Mouse (Mus musculus) limb, embryonic 14.5 days (tissue): ENCODE results near the gene AU021092. TPM values are rescaled to one million over a fixed set of nuclear protein-coding genes. Genes with fewer than 3 reads are reported as not detected.

ENCODE experiments used
- ATAC-seq: fragments of 200-750 bp; cut with Nextera tagmentation; 2 replicates; pipeline ENCODE4 v1.8.0; 2017; ENCODE audit warnings: low read depth, moderate number of reproducible peaks, moderate TSS enrichment; ENCODE audit not compliant: low FRiP score
- DNase-seq: peaks from one replicate; pipeline ENCODE4 v3.0.0-alpha.2; 2015; ENCODE audit warnings: low spot score
- H3K27ac ChIP-seq: fragments of 300-500 bp; sonication (generic); replicated peaks from 2 replicates; pipeline ENCODE4 v1.5.1; 2014; ENCODE audit warnings: low read depth, mild to moderate bottlenecking, low read length, moderate library complexity, mixed read lengths
- H3K27me3 ChIP-seq: fragments of 300-500 bp; sonication (generic); 2 replicates; pipeline ENCODE4 v1.6.1; 2014; ENCODE audit warnings: low read length, mixed read lengths; ENCODE audit not compliant: control insufficient read depth, insufficient read depth
- H3K36me3 ChIP-seq: fragments of 300-500 bp; sonication (generic); 2 replicates; pipeline ENCODE4 v1.6.1; 2014; ENCODE audit warnings: mild to moderate bottlenecking, low read length, moderate library complexity, mixed read lengths; ENCODE audit not compliant: control insufficient read depth, insufficient read depth
- H3K4me1 ChIP-seq: fragments of 300-500 bp; sonication (generic); 2 replicates; pipeline ENCODE4 v1.6.1; 2014; ENCODE audit warnings: antibody characterized with exemption, low read length, mixed read lengths; ENCODE audit not compliant: control insufficient read depth, insufficient read depth
- H3K4me2 ChIP-seq: fragments of 300-500 bp; sonication (generic); replicated peaks from 2 replicates; pipeline ENCODE4 v1.6.1; 2014; ENCODE audit warnings: low read depth, mild to moderate bottlenecking, low read length, moderate library complexity; ENCODE audit not compliant: severe bottlenecking
- H3K4me3 ChIP-seq: fragments of 300-500 bp; sonication (generic); replicated peaks from 2 replicates; pipeline ENCODE4 v1.5.1; 2014; ENCODE audit warnings: low read length
- H3K9ac ChIP-seq: fragments of 300-500 bp; sonication (generic); 2 replicates; pipeline ENCODE4 v1.6.1; 2014; ENCODE audit warnings: mild to moderate bottlenecking, low read depth, low read length, moderate library complexity; ENCODE audit not compliant: severe bottlenecking
- H3K9me3 ChIP-seq: fragments of 300-500 bp; sonication (generic); 2 replicates; pipeline ENCODE4 v1.6.1; 2016; ENCODE audit warnings: low read length; ENCODE audit not compliant: control insufficient read depth
- POLR2A ChIP-seq: fragments of 200-500 bp; IDR thresholded peaks from 2 replicates; pipeline ENCODE4 v1.8.0; 2012; ENCODE audit warnings: inconsistent platforms, mild to moderate bottlenecking, moderate library complexity, borderline replicate concordance; ENCODE audit not compliant: insufficient read depth, insufficient read length; ENCODE audit errors: extremely low read depth
- WGBS: fragments of 180-500 bp; shearing (Covaris S2); extraction: QIAGEN DNeasy Blood & Tissue Kit; methylation state at CpG from one replicate; pipeline ENCODE4 v1.1.7; 2014; 5-methylcytosine and 5-hydroxymethylcytosine counted together
- microRNA-seq: library from miRNA; unstranded; fragments of <30 nt; microRNA quantifications from one replicate; pipeline ENCODE4, GENCODE M21; 2016
- polyA plus RNA-seq, 2 experiments: library from polyadenylated mRNA; depleted of rRNA in 1 of 2; stranded (reverse) in 1 of 2; unstranded in 1 of 2; fragments of >200 nt; fragmentation: Nextera tagmentation in 1 of 2; extraction: Ambion mirVana in 1 of 2; gene quantifications; 2 replicates each; pipeline versions ENCODE4 v1.2.1 to v1.2.3; 2012 to 2014

AU021092 gene
- polyA plus RNA-seq, 2 experiments, result 2.5 to 2.9 TPM

DNA sequence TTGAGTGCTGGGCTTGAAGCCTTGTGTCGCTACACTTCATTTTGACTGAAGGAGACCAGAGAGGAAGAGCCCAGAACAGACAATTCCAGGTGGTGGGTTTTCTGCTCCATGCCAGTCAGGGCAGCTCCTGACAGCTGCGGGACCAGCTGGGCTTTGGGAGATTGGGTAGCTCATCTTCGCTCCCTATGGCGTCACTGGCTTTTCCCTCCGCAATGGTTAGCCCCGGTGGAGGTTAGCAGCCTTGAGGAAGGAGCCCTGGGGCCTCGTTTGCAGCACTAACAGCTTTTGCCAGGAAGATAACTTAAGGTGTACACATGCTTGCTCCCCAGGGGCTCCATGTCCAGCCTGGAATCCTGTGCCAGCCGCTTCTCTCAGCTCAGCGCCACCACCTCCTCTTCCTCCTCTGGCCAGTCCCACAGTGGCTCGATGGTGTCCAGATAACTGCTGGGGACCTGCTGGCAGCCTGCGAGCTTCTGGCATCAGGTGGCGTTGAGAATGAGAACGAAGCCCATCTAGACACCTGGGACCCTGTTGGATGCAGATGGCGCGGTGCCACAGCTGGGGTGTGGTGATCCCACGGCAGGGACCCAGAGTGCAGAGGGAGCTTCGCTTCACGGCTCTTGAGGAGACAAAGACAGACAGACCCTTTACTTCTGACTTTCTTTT, 38.7 kb downstream of the AU021092 start:
- Histone ChIP-seq H3K4me1 (no peaks in the 10 kb centered on the region), H3K4me2 (no peak overlapping the region), H3K9ac (no peak overlapping the region), H3K4me3 (no peak overlapping the region), H3K9me3 (no peaks in the 10 kb centered on the region), H3K27me3 (no peaks in the 10 kb centered on the region), H3K36me3 (no peaks in the 10 kb centered on the region), H3K27ac (no peak overlapping the region)
- DNase-seq, result no peak
- ATAC-seq, result no peak
- WGBS, result 85% methylated on average over 18 of the region's 18 CpGs
- TF ChIP-seq POLR2A, result no peak

DNA sequence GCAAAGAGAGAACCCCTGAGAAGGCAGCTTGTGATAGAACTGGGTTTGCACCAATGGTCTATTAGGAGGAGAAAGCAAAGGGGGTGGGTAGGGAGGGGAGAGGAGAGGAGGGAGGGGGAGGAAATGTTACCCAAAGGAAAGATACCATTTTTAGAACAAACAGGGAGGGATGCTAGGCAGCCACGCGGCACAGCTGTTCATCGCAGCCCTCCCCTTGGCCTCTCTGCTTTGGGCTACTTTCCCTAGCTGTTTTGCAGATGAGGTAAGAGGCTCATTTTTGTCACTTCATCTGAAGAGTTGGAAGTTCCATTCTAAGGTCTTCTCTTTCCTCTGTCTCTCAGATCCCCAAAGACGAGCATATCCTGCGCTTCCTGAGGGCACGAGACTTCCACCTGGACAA, 49.5 kb downstream of the AU021092 start:
- no peaks in the 10 kb centered on the region for H3K9me3 ChIP-seq
- no peak for TF ChIP-seq POLR2A
- H3K27me3 ChIP-seq, result no peaks in the 10 kb centered on the region
- no peaks in the 10 kb centered on the region for H3K4me1 ChIP-seq
- H3K4me2 ChIP-seq, result no peak overlapping the region
- 94% methylated on average over 5 of the region's 6 CpGs for WGBS
- no peak overlapping the region for H3K27ac ChIP-seq
- H3K9ac ChIP-seq, result no peak overlapping the region
- DNase-seq (no peak), ATAC-seq (no peak)
- H3K4me3 ChIP-seq, result no peak overlapping the region
- H3K36me3 ChIP-seq, result no peaks in the 10 kb centered on the region

DNA sequence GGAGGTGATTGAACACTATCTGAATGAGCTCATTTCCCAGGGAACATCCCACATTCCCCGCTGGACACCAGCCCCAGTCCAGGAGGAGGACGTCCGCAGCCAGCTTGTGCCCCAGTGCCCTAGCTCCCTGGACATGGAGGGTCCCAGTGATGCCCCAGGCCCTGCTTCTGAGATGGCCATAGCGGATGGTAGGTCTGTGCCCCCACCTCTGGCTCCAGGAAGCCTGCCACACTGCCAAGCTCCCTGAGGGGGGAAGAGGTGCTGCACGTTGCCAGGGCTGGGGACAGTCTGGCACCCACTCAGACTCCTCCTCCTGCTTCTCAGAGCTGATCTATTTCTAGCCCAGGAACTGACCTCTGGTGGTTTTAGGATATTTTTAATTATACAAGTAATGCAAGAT, 53.3 kb downstream of the AU021092 start:
- no peak for TF ChIP-seq POLR2A
- Histone ChIP-seq H3K4me1 (no peaks in the 10 kb centered on the region), H3K9ac (no peak overlapping the region), H3K4me2 (no peak overlapping the region), H3K36me3 (no peaks in the 10 kb centered on the region), H3K27ac (no peak overlapping the region), H3K9me3 (no peaks in the 10 kb centered on the region), H3K4me3 (no peak overlapping the region), H3K27me3 (no peaks in the 10 kb centered on the region)
- DNase-seq (no peak), ATAC-seq (no peak)
- WGBS, result 80% methylated on average over 5 of the region's 5 CpGs

GRCm38 (mm10) chr16:5168038-5168437, 54.1 kb downstream of the AU021092 start:
- H3K9me3 ChIP-seq, result no peaks in the 10 kb centered on the region
- no peak overlapping the region for H3K4me2 ChIP-seq
- 80% methylated on average over 2 of the region's 2 CpGs for WGBS
- DNase-seq (no peak), ATAC-seq (no peak)
- H3K4me3 ChIP-seq, result no peak overlapping the region
- no peak for TF ChIP-seq POLR2A
- no peaks in the 10 kb centered on the region for H3K27me3 ChIP-seq
- no peak overlapping the region for H3K27ac ChIP-seq
- no peaks in the 10 kb centered on the region for H3K4me1 ChIP-seq
- no peaks in the 10 kb centered on the region for H3K36me3 ChIP-seq
- H3K9ac ChIP-seq, result no peak overlapping the region

DNA sequence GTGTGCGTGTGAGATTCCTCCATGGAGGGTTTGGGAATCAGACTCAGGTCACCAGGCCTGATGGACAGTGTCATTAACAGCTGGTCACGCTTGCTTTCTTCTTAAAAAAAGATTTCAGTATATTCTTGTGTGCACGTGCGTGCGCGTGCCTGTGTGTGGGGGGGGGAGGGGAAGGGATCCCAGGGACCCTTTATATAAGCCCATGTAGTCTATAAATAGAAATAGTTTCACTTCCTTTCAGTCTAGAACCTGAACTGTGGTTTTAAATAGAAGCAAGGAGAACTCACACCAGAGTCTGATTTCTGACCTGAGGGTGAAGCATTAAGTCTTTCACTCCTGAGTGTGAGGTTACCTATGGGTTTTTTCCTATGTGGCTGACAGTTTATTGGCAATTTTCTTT, 57.8 kb downstream of the AU021092 start:
- TF ChIP-seq POLR2A, result no peak
- no peaks in the 10 kb centered on the region for H3K36me3 ChIP-seq
- no peaks in the 10 kb centered on the region for H3K27me3 ChIP-seq
- H3K27ac ChIP-seq, result no peak overlapping the region
- 81% methylated on average over 6 of the region's 6 CpGs for WGBS
- no peak overlapping the region for H3K4me3 ChIP-seq
- ATAC-seq (no peak), DNase-seq (no peak)
- no peaks in the 10 kb centered on the region for H3K9me3 ChIP-seq
- no peak overlapping the region for H3K4me2 ChIP-seq
- no peak overlapping the region for H3K9ac ChIP-seq
- H3K4me1 ChIP-seq, result no peaks in the 10 kb centered on the region

Small RNA genes lying within 50 kb of the gene (microRNA-seq; reads per million reads assigned to microRNA genes)
- gene Gm23689 (not detected), gene Gm26095 (not detected), gene Mir6364 (not detected)

Other genes with a start within 250 kb of the AU021092 start
- gene Sept12, start 224.4 kb downstream of the AU021092 start, polyA plus RNA-seq (2012; rRNA removed), result 0.04 and 0.05 TPM in 2 replicates
- gene Sept12, start 224.4 kb downstream of the AU021092 start, polyA plus RNA-seq (2014; fragmentation: Nextera tagmentation; extraction: Ambion mirVana), result not detected in 2 replicates
- gene Smim22, start 215.0 kb downstream of the AU021092 start, polyA plus RNA-seq (2012; rRNA removed), result 2.9 and 3.5 TPM in 2 replicates
- 4.2 and 4.5 TPM in 2 replicates for gene Smim22, start 215.0 kb downstream of the AU021092 start, polyA plus RNA-seq (2014; fragmentation: Nextera tagmentation; extraction: Ambion mirVana)
- gene Rogdi, start 208.7 kb downstream of the AU021092 start, polyA plus RNA-seq (2012; rRNA removed), result 64.5 and 81.5 TPM in 2 replicates
- gene Rogdi, start 208.7 kb downstream of the AU021092 start, polyA plus RNA-seq (2014; fragmentation: Nextera tagmentation; extraction: Ambion mirVana), result 50.1 and 56.7 TPM in 2 replicates
- 121 and 127 TPM in 2 replicates for gene Glyr1, start 172.4 kb downstream of the AU021092 start, polyA plus RNA-seq (2012; rRNA removed)
- gene Glyr1, start 172.4 kb downstream of the AU021092 start, polyA plus RNA-seq (2014; fragmentation: Nextera tagmentation; extraction: Ambion mirVana), result 87.9 and 102 TPM in 2 replicates
- 37.9 and 46.9 TPM in 2 replicates for gene Ubn1, start 172.2 kb downstream of the AU021092 start, polyA plus RNA-seq (2012; rRNA removed)
- gene Ubn1, start 172.2 kb downstream of the AU021092 start, polyA plus RNA-seq (2014; fragmentation: Nextera tagmentation; extraction: Ambion mirVana), result 25.7 and 29.0 TPM in 2 replicates
- 8.9 and 15.6 TPM in 2 replicates for gene Ppl, start 89.9 kb downstream of the AU021092 start, polyA plus RNA-seq (2012; rRNA removed)
- gene Ppl, start 89.9 kb downstream of the AU021092 start, polyA plus RNA-seq (2014; fragmentation: Nextera tagmentation; extraction: Ambion mirVana), result 23.5 and 33.7 TPM in 2 replicates
- gene Sec14l5, start 75.2 kb downstream of the AU021092 start, polyA plus RNA-seq (2012; rRNA removed), result 0.45 and 0.61 TPM in 2 replicates
- 0.10 and 0.12 TPM in 2 replicates for gene Sec14l5, start 75.2 kb downstream of the AU021092 start, polyA plus RNA-seq (2014; fragmentation: Nextera tagmentation; extraction: Ambion mirVana)
- 16.3 and 23.2 TPM in 2 replicates for gene Nagpa, start 18.3 kb downstream of the AU021092 start, polyA plus RNA-seq (2012; rRNA removed)
- gene Nagpa, start 18.3 kb downstream of the AU021092 start, polyA plus RNA-seq (2014; fragmentation: Nextera tagmentation; extraction: Ambion mirVana), result 17.0 and 17.2 TPM in 2 replicates
- 59.0 and 66.7 TPM in 2 replicates for gene Alg1, start 11.3 kb upstream of the AU021092 start, polyA plus RNA-seq (2012; rRNA removed)
- 34.8 and 36.0 TPM in 2 replicates for gene Alg1, start 11.3 kb upstream of the AU021092 start, polyA plus RNA-seq (2014; fragmentation: Nextera tagmentation; extraction: Ambion mirVana)
- 36.1 and 42.7 TPM in 2 replicates for gene Eef2kmt, start 33.7 kb upstream of the AU021092 start, polyA plus RNA-seq (2012; rRNA removed)
- gene Eef2kmt, start 33.7 kb upstream of the AU021092 start, polyA plus RNA-seq (2014; fragmentation: Nextera tagmentation; extraction: Ambion mirVana), result 26.7 and 28.3 TPM in 2 replicates